Mouse (Mus musculus) ES-Bruce4 (cell line): ENCODE measurements at regions not wholly inside any gene's neighbourhood (a gene's known extent, or its start where the extent isn't known, plus 50 kb on each side); places are given as distances from the start of the nearest gene placed in this dataset.

Experiments
- CTCF ChIP-seq: IDR thresholded peaks from one replicate; pipeline ENCODE4 v1.8.1; 2011; ENCODE audit warnings: low read depth, low read length
- EP300 ChIP-seq: IDR thresholded peaks from 2 replicates; pipeline ENCODE4 v1.6.1; 2011; ENCODE audit warnings: low read depth, low read length; ENCODE audit not compliant: insufficient read depth
- POLR2A ChIP-seq: IDR thresholded peaks from one replicate; pipeline ENCODE4 v1.8.1; 2011; ENCODE audit warnings: low read length; ENCODE audit not compliant: insufficient read depth

DNA sequence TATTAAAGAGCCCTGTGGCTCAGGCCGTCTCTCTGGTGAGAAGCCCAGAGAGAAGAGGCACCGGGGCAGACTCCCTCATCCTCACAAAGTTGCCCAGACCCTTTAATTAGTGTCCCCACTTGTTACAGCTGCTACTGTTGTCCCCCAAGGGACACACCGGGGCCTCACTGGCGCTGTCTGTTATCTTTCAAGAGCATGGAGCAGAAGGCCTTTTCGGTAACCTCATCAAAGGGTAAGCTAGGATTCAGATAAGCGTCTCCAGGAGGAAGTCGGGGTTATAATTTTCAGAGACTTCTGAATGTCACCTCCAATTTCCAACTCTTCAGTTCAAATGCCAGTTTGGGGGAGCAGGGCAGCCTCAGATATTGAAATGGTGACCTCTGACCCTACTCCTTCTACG, 135.3 kb downstream of the Gm4791 start:
- TF ChIP-seq CTCF = no peak
- no peak for TF ChIP-seq EP300
- no peak for TF ChIP-seq POLR2A
